Mouse (Mus musculus) kidney, postnatal 25 days (tissue): ENCODE measurements around the gene Sez6l2.
A peak's percentile ranks its signal among the peaks of the same experiment; 100 is the strongest.

Source experiments
- DNase-seq, 2 experiments: peaks; one replicate each; pipeline ENCODE4 v3.0.0; 2021; ENCODE audit warnings: mixed read lengths in 2 of 2

Sez6l2 gene

GRCm38 (mm10) chr7:126961965-126962364, 11.6 kb downstream of the Sez6l2 start:
- no peak for DNase-seq

GRCm38 (mm10) chr7:126963548-126964286, 13.4 kb downstream of the Sez6l2 start:
- DNase-seq: peak; percentile 75 to 80

GRCm38 (mm10) chr7:126965568-126965967, 15.2 kb downstream of the Sez6l2 start:
- DNase-seq: no peak

GRCm38 (mm10) chr7:126967361-126967760, 17.0 kb downstream of the Sez6l2 start:
- DNase-seq: no peak

GRCm38 (mm10) chr7:126975493-126975892, 25.1 kb downstream of the Sez6l2 start:
- DNase-seq: no peak

GRCm38 (mm10) chr7:126975893-126975949, 25.4 kb downstream of the Sez6l2 start, which contains the start of gene Cdipt:
Cdipt (plus strand) TSS chr7:126975914.
- DNase-seq: no peak

- peak; percentile 97 to 99 for DNase-seq
Observed at GRCm38 (mm10) chr7:126975950-126976866, 25.8 kb downstream of the Sez6l2 start, which contains the start of gene Cdiptos. Cdiptos (minus strand) TSS chr7:126976098.

GRCm38 (mm10) chr7:126976878-126977459, 26.6 kb downstream of the Sez6l2 start:
- DNase-seq: no peak

- no peak for DNase-seq
Observed at GRCm38 (mm10) chr7:126978841-126979240, 28.5 kb downstream of the Sez6l2 start.

- no peak for DNase-seq
Observed at GRCm38 (mm10) chr7:126981601-126982000, 31.2 kb downstream of the Sez6l2 start.

GRCm38 (mm10) chr7:126982054-126982453, 31.7 kb downstream of the Sez6l2 start:
- no peak for DNase-seq

GRCm38 (mm10) chr7:126983113-126983512, 32.8 kb downstream of the Sez6l2 start:
- DNase-seq: no peak

GRCm38 (mm10) chr7:126984667-126985444, 34.5 kb downstream of the Sez6l2 start:
- no peak for DNase-seq

GRCm38 (mm10) chr7:126986319-126986718, 36.0 kb downstream of the Sez6l2 start:
- DNase-seq: peak; percentile 75 to 86

- DNase-seq: no peak
Observed at GRCm38 (mm10) chr7:126988816-126989215, 38.5 kb downstream of the Sez6l2 start.

GRCm38 (mm10) chr7:126996449-126996848, 46.1 kb downstream of the Sez6l2 start:
- peak in 1 of 2 experiments; percentile 34 for DNase-seq

- DNase-seq: no peak
Observed at GRCm38 (mm10) chr7:126999568-126999967, 49.2 kb downstream of the Sez6l2 start.

GRCm38 (mm10) chr7:127003620-127004019, 53.3 kb downstream of the Sez6l2 start:
- DNase-seq: no peak

GRCm38 (mm10) chr7:127004122-127004875, 53.9 kb downstream of the Sez6l2 start:
- no peak for DNase-seq

- DNase-seq: no peak
Observed at GRCm38 (mm10) chr7:127007313-127008024, 57.1 kb downstream of the Sez6l2 start.

- peak; percentile 38 to 75 for DNase-seq
Observed at GRCm38 (mm10) chr7:127008239-127009019, 58.1 kb downstream of the Sez6l2 start.
